Mouse (Mus musculus) kidney, postnatal 14 days (tissue): Measurements from ENCODE around the gene Cenpm.
"Not testable (repeated sequence)": the region's sequence is repeated elsewhere in the genome, so short reads cannot be mapped to it uniquely, and the experiment has no call there.

Experiments
- DNase-seq: peaks from one replicate; pipeline ENCODE4 v3.0.0; 2022; ENCODE audit warnings: mixed read lengths

The Cenpm gene

GRCm38 (mm10) chr15:82244115-82244804 is at the start of gene Cenpm:
TSS of gene Cenpm (minus strand) at chr15:82244748.
- peak; percentile 95 for DNase-seq

GRCm38 (mm10) chr15:82294059-82294458 is 49.5 kb upstream of the Cenpm start:
- no peak for DNase-seq

GRCm38 (mm10) chr15:82293271-82293711 is 48.7 kb upstream of the Cenpm start:
- peak; percentile 19 for DNase-seq

DNA sequence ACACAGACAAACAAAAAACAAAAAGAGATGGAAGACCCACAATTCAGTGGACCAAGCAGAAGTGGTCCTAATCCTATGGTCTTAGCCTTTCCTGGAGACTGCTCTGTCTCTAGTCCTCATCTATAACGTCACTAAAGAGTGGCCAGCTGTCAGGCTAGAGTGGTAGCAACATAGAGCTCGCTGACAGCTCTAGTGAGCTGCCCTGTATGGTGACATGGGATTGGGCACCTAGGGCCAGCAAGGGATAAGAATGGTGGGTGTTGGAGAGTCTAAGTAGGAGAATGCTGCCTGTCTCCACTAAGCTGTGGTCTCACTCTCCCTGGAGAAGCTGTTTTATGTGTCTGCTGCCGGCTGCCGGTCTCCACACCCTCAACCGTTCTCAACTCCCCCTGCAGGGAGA is 48.3 kb upstream of the Cenpm start:
- no peak for DNase-seq

GRCm38 (mm10) chr15:82290252-82290651 is 45.7 kb upstream of the Cenpm start:
- DNase-seq = no peak

GRCm38 (mm10) chr15:82286157-82286556 is 41.6 kb upstream of the Cenpm start:
- no peak for DNase-seq

DNA sequence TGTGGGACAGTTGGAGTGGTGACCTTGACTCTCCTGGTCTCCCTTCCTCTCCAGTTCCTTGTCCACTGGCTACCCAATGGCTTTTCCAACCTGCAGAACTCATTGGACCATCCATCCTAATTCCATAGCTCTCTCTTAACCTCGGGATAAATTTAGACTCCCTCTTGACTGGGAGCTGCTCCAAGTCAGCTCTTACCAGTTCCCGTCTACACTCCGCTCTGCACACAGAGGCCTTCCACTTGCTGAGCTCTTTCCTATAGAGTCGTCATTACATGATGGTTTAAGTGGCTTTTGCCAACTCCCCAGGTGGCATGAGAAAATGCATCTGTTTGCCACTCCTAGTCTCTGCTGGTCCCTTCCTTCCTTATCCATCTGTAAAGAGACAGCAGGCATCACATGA is 36.1 kb upstream of the Cenpm start:
- DNase-seq = no peak

- DNase-seq = no peak
Measured at GRCm38 (mm10) chr15:82277591-82277990, 33.0 kb upstream of the Cenpm start.

- peak; percentile 22 for DNase-seq
Measured at GRCm38 (mm10) chr15:82274927-82275901, 30.7 kb upstream of the Cenpm start.

- no peak for DNase-seq
Measured at GRCm38 (mm10) chr15:82274593-82274926, 30.0 kb upstream of the Cenpm start, which contains the start of gene Sept3. TSS of gene Sept3 (plus strand) at chr15:82274893.

- DNase-seq = no peak
Measured at GRCm38 (mm10) chr15:82272295-82272694, 27.7 kb upstream of the Cenpm start.

DNA sequence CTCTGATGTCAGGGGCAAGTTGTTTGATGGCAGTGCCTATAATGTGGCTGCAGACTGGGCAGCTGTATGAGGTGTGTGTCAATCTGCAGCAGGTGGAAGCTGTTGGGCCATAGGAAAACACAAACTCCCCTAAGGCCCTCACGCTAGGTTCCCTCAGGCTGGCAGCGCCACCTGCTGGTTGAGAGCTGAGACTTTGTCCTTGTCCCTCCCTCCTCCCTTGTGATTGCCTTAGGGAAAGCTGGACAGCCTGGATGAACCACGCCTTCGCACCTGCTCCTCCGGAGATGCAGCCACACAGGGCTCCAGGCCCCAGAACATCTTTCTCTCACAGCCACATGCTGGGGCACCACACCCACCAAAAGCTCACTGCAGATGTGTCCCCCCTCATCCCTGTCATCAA is 26.7 kb upstream of the Cenpm start:
- DNase-seq = peak; percentile 56

- DNase-seq = no peak
Measured at GRCm38 (mm10) chr15:82268783-82269182, 24.2 kb upstream of the Cenpm start.

- DNase-seq = no peak
Measured at GRCm38 (mm10) chr15:82268185-82268584, 23.6 kb upstream of the Cenpm start.

GRCm38 (mm10) chr15:82266356-82266755 is 21.8 kb upstream of the Cenpm start:
- peak; percentile 54 for DNase-seq

- peak; percentile 69 for DNase-seq
Measured at GRCm38 (mm10) chr15:82259510-82259909, 15.0 kb upstream of the Cenpm start.

- DNase-seq = no peak
Measured at GRCm38 (mm10) chr15:82255944-82256383, 11.4 kb upstream of the Cenpm start.

- DNase-seq = no peak
Measured at GRCm38 (mm10) chr15:82255248-82255647, 10.7 kb upstream of the Cenpm start.

- no peak for DNase-seq
Measured at GRCm38 (mm10) chr15:82252097-82252496, 7.5 kb upstream of the Cenpm start, which contains the start of gene 1500009C09Rik. TSS of gene 1500009C09Rik (plus strand) at chr15:82252397.

DNA sequence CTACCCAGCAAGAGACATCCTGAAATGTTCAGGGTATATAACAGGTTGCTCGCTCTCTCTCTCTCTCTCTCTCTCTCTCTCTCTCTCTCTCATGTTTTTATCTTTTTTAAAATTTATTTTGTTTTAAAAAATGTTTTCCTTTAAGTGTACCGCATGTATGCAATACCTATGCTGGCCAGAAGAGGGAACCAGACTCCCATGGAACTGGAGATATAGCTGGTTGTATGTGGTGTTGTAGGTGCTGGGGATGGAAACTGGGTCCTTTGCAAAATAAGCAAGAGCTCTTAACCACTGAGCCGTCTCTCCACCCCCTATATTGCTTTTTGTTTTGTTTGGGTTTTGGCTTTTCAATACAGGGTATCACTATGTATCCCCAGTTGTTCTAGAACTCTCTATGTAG is 7.0 kb upstream of the Cenpm start:
- no peak for DNase-seq

DNA sequence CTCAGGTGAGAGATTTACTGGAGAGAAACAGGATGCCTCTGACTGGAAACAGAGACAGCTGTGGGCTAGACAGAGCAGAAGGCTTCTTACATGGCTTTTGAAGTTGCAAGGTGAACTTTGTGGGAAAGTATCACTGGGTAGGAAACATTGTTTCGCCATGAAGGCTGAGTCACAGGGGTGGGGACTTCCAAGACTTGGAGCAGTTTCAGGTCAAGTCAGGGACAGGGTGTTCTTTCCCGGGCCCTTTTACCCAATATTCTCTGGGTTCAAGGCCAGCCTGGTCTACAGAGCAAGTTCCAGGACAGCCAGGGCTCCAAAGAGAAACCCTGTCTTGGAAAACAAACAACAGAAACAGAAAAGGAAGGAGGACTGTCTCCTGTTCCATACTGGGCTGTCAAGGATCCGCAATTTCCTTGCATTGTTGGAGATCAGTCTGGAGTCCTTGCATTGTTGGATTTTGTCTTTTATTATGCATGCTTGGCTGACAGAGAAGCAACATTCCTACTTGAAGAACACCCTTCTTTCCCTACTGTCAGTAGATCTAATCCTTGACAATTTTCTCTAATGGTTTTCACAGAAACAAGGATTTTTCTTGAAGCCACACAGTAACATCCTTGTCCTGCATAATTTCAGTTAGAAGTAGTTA is 2.7 kb upstream of the Cenpm start:
- no peak for DNase-seq

GRCm38 (mm10) chr15:82244805-82245161 is 235 bp upstream of the Cenpm start:
- not testable (repeated sequence) for DNase-seq

DNA sequence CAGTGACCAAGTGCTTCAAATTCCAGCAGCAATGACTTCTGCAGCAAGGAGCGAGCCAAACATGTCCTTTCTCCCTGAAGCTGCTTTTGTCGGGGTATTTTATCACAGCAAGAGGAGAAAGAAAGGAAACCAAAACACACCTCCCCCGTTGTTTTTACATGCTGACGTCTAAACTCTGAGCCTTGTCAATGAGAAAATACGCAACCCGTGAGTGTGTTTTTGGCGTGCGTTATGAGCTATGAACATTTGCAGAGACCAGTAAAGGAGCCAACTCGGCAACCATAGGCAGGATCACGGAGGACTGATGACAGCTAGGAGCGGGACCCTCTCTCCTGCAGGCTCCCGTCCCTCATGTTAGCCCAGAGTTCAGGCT is 820 bp downstream of the Cenpm start:
- no peak for DNase-seq
